Mouse (Mus musculus) stomach, embryonic 14.5 days (tissue): ENCODE data around the gene Cspg4. TPM values are rescaled to one million over a fixed set of nuclear protein-coding genes. Genes with fewer than 3 reads are reported as not detected.

ENCODE experiments used
- ATAC-seq: fragments of 200-750 bp; cut with Nextera tagmentation; 2 replicates; pipeline ENCODE4 v1.8.0; 2017; ENCODE audit warnings: low read depth, moderate TSS enrichment; ENCODE audit not compliant: insufficient number of reproducible peaks, insufficient read depth, low FRiP score
- H3K27ac ChIP-seq: fragments of 300-500 bp; sonication (generic); 2 replicates; pipeline ENCODE4 v1.5.1; 2014; ENCODE audit warnings: mild to moderate bottlenecking, low read length, moderate library complexity, mixed read lengths
- H3K27me3 ChIP-seq: fragments of 300-500 bp; sonication (generic); 2 replicates; pipeline ENCODE4 v1.6.1; 2014; ENCODE audit warnings: low read length, control low read depth, mixed read lengths; ENCODE audit not compliant: control insufficient read depth, insufficient read depth
- H3K36me3 ChIP-seq: fragments of 300-500 bp; sonication (generic); 2 replicates; pipeline ENCODE4 v1.6.1; 2014; ENCODE audit warnings: mild to moderate bottlenecking, control low read depth, low read length, moderate library complexity, mixed read lengths; ENCODE audit not compliant: control insufficient read depth, insufficient read depth
- H3K4me1 ChIP-seq: fragments of 300-500 bp; sonication (generic); 2 replicates; pipeline ENCODE4 v1.6.1; 2014; ENCODE audit warnings: low read length, control low read depth, mixed read lengths; ENCODE audit not compliant: control insufficient read depth, insufficient read depth
- H3K4me2 ChIP-seq: fragments of 300-500 bp; sonication (generic); replicated peaks from 2 replicates; pipeline ENCODE4 v1.6.1; 2014; ENCODE audit warnings: low read depth, low read length, control low read depth
- H3K4me3 ChIP-seq: fragments of 300-500 bp; sonication (generic); 2 replicates; pipeline ENCODE4 v1.5.1; 2014; ENCODE audit warnings: low read depth, low read length, control low read depth
- H3K9ac ChIP-seq: fragments of 300-500 bp; sonication (generic); replicated peaks from 2 replicates; pipeline ENCODE4 v1.6.1; 2014; ENCODE audit warnings: low read depth, mild to moderate bottlenecking, control low read depth, low read length, moderate library complexity, mixed read lengths
- H3K9me3 ChIP-seq: fragments of 300-500 bp; sonication (generic); 2 replicates; pipeline ENCODE4 v1.6.1; 2016; ENCODE audit warnings: low read depth, low read length, control low read depth; ENCODE audit not compliant: control insufficient read depth
- WGBS: fragments of 180-500 bp; shearing (Covaris S2); extraction: QIAGEN DNeasy Blood & Tissue Kit; methylation state at CpG from one replicate; pipeline ENCODE4 v1.1.7; 2014; 5-methylcytosine and 5-hydroxymethylcytosine counted together
- polyA plus RNA-seq: library from polyadenylated mRNA; unstranded; fragments of >200 nt; fragmentation: Nextera tagmentation; extraction: Ambion mirVana; gene quantifications from 2 replicates; pipeline ENCODE4 v1.2.1, GENCODE M21; 2014

Cspg4 gene
- polyA plus RNA-seq, 1 experiment from 2014 or later, result 16.1 TPM

DNA sequence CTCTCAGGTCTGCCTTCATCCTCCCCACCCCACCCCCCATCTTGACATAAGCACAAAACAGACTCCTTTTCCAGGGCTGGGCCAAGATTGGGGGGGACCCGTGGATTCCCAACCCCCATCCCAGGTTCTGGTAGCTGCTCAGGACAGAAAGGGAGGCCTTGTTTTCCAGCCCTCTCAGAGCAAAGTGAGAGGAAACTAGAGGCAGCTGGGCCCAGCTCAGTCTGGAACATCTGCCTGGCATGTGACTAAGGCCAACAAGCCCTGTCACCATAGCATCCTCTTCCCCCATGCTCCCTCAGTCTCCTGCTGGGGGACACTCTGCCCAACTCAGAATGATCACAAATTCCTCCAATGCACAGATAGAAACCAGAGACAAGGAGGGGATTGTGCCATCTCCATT is 50.3 kb downstream of the Cspg4 start:
- WGBS, result 80% methylated on average over 1 of the region's 1 CpGs
- ATAC-seq, result no peak
- H3K4me1 ChIP-seq, result no peaks in the 10 kb centered on the region
- no peak overlapping the region for H3K4me3 ChIP-seq
- peaks cover 23% of the 10 kb centered on the region for H3K36me3 ChIP-seq
- no peak overlapping the region for H3K9ac ChIP-seq
- H3K27ac ChIP-seq, result no peak overlapping the region
- H3K9me3 ChIP-seq, result no peaks in the 10 kb centered on the region
- no peaks in the 10 kb centered on the region for H3K27me3 ChIP-seq
- H3K4me2 ChIP-seq, result no peak overlapping the region

DNA sequence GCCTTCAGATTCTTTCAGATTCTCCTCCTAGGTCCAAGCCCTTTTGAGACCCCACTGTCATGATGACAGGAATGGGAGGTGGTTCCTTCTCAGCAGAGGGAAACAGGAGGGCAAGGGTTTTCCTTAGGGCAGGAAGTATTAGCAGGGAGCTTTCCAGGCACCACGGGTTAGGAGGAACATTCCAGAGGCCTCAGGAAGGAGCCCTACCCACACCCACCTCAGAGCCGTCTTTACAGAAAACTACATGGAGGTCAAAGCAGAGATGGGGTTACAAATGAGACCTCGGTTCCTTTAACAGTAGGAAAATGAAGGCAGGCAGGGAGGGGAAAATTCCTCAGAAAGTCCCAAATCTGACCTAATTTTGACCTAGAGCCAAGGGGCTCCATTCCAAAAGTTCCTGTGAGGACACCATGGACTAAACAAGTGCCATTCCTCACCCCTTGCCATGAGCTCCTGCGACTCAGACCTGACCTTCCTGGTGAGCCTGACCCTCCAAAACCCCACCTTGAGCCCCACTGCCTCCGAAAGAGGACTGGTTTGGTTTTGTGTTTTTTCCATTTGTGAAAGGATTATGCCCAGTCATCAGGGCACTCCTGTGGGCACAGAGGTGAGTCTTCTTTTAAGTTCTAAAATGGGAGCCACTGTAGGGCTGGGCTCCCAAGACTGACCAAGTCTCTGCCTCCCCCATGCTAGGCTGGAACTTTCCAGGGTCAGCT is 51.0 kb downstream of the Cspg4 start:
- Histone ChIP-seq H3K9ac (no peak overlapping the region), H3K9me3 (no peaks in the 10 kb centered on the region), H3K4me3 (no peak overlapping the region), H3K36me3 (peaks cover 24% of the 10 kb centered on the region), H3K4me1 (no peaks in the 10 kb centered on the region), H3K4me2 (no peak overlapping the region), H3K27me3 (no peaks in the 10 kb centered on the region), H3K27ac (no peak overlapping the region)
- 74% methylated on average over 5 of the region's 5 CpGs for WGBS
- no peak for ATAC-seq

DNA sequence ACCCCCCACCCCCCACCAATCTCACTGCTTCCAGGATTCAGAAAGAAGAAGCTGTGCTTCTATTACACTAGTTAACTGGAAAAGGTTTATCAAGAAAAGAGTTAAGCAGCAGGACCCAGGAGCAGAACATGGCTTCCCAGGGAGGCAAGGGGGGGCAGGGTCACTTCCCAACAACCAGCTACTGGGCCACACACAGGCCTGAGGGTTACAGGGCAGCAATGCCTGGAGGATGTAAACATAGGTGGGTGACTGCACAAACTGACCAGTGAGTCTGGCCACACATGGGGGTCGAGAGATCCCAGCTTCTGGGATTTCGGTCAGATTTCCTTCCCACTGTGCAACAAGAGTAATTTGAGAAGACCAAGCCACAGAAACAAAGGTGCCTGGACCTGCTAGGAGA is 52.3 kb downstream of the Cspg4 start:
- Histone ChIP-seq H3K9me3 (no peaks in the 10 kb centered on the region), H3K27ac (no peak overlapping the region), H3K27me3 (no peaks in the 10 kb centered on the region), H3K4me3 (no peak overlapping the region), H3K36me3 (peaks cover 30% of the 10 kb centered on the region), H3K9ac (no peak overlapping the region), H3K4me1 (no peaks in the 10 kb centered on the region), H3K4me2 (no peak overlapping the region)
- no peak for ATAC-seq
- 79% methylated on average over 2 of the region's 2 CpGs for WGBS

DNA sequence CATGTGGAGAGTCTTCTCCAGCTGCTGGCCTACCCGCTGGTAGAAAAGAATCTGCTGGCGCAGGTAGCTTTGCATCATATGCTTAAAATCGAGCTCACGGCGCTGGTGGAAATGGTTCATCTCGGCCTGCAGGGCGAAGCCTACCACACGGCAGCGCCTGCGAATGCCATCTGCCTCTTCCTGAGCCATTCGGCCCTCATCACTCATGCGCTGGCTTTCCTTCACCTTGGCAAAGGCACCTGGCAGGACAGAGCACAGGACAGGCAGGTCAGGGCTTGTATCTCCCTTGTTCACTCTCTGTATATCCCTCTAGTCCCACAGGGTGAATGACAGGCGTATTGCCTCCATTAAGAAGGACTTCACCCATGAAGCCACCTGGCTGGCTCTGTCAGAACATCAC is 53.6 kb downstream of the Cspg4 start:
- peaks cover 34% of the 10 kb centered on the region for H3K36me3 ChIP-seq

DNA sequence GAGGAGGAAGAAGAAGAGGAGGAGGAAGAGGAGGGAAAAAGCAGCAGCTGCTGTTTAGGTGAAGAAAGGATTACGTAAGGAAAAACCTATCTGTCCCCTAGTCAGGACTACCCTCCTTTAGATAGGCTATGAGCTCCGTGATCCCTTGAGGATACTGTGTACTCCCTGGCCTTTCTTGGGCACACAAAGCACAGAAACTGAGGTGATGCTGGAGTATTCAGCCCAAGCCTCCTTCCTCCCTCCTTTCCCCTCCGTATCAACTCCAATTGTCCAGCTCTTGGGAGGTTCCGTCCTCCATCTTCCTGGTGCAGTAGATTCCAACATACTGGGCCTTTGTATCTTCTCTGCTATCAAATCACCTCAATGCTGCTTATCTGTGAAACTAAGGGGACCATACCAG is 57.9 kb downstream of the Cspg4 start:
- Histone ChIP-seq H3K4me2 (no peak overlapping the region), H3K4me3 (no peak overlapping the region), H3K9me3 (no peaks in the 10 kb centered on the region), H3K36me3 (peaks cover 22% of the 10 kb centered on the region), H3K27ac (no peak overlapping the region), H3K27me3 (no peaks in the 10 kb centered on the region), H3K9ac (no peak overlapping the region), H3K4me1 (peaks cover 38% of the 10 kb centered on the region)
- no peak for ATAC-seq
- 88% methylated on average over 4 of the region's 4 CpGs for WGBS

More for the DNA sequence above, 53.6 kb downstream of the Cspg4 start:
- no peak overlapping the region for H3K9ac ChIP-seq
- H3K4me2 ChIP-seq, result no peak overlapping the region
- WGBS, result 94% methylated on average over 13 of the region's 13 CpGs
- ATAC-seq, result no peak
- H3K4me3 ChIP-seq, result no peak overlapping the region
- no peaks in the 10 kb centered on the region for H3K9me3 ChIP-seq
- no peaks in the 10 kb centered on the region for H3K27me3 ChIP-seq
- H3K27ac ChIP-seq, result no peak overlapping the region
- H3K4me1 ChIP-seq, result peaks cover 6% of the 10 kb centered on the region

DNA sequence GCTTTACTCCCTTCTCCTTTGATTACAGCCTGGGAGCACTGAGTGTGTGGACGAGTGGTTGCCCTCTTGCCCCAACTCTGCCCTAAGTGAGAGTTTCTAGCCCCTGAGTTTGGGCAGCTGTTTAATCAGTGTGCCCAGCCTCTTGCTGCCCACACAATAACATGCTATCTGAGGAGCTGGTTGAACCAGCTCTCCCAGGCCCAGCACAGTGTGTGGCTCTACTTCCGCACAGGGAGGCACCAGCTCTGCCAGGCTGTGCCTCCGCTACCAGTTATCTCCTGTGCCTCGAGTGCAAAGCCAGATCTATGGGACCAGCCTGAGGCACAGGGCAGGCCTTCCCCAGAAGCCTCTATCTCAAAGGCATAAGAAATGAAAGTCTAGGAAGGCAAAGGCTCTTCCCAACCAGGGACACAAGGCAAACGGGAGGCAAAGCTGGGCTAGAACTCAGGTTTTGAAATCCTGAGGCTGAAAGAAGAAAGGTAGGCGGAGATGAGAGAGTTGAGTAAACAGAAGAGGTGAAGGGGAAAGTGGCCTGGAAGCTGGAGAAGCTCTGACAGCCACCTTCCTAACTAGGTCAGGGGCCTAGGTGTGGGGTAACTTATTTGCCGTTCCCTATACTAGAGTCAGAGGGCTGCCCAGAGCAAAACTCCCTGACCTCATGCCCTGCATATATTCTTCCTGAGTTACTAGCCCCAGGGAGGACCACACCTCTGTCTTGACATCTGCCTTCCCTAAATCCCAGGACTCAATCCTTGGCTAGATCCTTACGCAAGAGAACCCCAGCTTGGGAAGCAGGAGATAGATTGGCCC is 59.2 kb downstream of the Cspg4 start:
- no peak for ATAC-seq
- Histone ChIP-seq H3K4me1 (peaks cover 44% of the 10 kb centered on the region), H3K36me3 (peaks cover 13% of the 10 kb centered on the region), H3K27ac (peak overlapping the region; percentile 64; the same call in 1 of the 2 replicates), H3K4me2 (peak overlapping the region; percentile 89), H3K9me3 (no peaks in the 10 kb centered on the region), H3K9ac (peak overlapping the region; percentile 25), H3K27me3 (no peaks in the 10 kb centered on the region), H3K4me3 (peak overlapping the region; percentile 32)
- WGBS, result 45% methylated on average over 8 of the region's 8 CpGs

DNA sequence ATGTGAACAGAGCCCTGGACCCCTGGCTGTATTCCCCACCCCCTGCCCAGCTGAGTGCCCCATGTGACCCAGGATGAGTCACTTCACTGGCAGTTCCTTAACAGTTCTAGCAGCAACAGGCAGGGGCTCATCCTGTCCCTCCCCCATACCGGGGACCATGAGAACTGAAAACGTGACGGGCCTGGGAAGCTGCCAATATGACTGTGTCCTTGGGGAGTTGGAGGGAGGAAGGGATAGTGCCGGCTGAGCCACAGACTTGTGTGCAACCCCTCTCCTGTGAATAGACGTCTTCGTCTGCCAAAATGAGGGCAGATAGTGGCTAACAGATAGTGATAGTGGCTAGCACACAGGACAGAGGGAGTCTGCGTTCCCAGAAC is 59.8 kb downstream of the Cspg4 start:
- 12% methylated on average over 7 of the region's 7 CpGs for WGBS
- peak overlapping the region; percentile 32 for H3K4me3 ChIP-seq
- ATAC-seq, result peak; percentile 33; the same call in 1 of the 2 replicates

DNA sequence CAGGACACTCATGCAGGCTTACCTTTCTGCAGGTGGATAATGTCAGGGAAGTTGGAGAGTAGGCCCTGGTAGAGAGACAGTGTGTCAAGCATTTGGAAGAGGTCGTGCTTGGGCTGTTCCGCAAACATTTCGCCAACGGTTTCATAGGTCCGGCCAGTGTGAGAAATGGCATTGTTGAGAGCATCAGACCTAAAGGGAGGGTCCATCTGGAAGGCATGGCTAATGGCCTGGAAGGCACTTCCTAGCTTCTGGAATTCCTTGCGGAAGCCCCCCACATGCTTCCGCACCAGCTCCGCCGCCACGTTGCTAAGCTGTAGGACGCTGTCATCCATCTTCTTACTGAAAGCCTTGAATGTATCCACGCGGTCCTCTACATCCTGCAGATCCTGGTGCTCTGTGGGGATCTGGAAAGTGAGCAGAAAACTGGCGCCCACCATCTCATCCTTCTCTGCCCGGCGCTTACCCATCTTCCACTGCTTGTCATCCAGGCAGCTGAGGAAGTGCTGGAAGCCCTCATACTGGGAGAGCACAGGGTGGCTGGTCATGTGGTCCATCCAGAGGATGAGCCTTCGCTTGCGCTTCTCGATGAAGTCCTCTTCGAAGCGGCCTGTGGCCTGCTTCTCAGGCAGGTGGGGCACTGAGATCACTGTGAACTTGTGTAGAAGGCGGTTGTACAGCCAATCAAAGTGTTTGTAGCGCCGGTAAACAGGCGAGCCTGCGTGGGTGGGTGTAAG is 60.6 kb downstream of the Cspg4 start:
- 0 out of 2 replicates have a peak overlapping the region, but pooled peaks have one; percentile 8 for H3K9ac ChIP-seq

More for the DNA sequence above, 59.8 kb downstream of the Cspg4 start:
- peak overlapping the region; percentile 89 for H3K4me2 ChIP-seq
- peak overlapping the region; percentile 64; the same call in 1 of the 2 replicates for H3K27ac ChIP-seq
- H3K27me3 ChIP-seq, result no peaks in the 10 kb centered on the region
- peaks cover 12% of the 10 kb centered on the region for H3K36me3 ChIP-seq
- peak overlapping the region; percentile 25; the same call in 1 of the 2 replicates for H3K9ac ChIP-seq
- no peaks in the 10 kb centered on the region for H3K9me3 ChIP-seq
- H3K4me1 ChIP-seq, result peaks cover 44% of the 10 kb centered on the region

More for the DNA sequence above, 60.6 kb downstream of the Cspg4 start:
- H3K27me3 ChIP-seq, result no peaks in the 10 kb centered on the region
- no peaks in the 10 kb centered on the region for H3K9me3 ChIP-seq
- ATAC-seq, result no peak
- H3K36me3 ChIP-seq, result peaks cover 9% of the 10 kb centered on the region
- WGBS, result 62% methylated on average over 26 of the region's 26 CpGs
- peak overlapping the region; percentile 32 for H3K4me3 ChIP-seq
- H3K4me2 ChIP-seq, result peak overlapping the region; percentile 89
- H3K27ac ChIP-seq, result peak overlapping the region; percentile 64; the same call in 1 of the 2 replicates
- peaks cover 44% of the 10 kb centered on the region for H3K4me1 ChIP-seq
